Mouse (Mus musculus): Measurements from ENCODE around the gene Ncstn. TPM values are rescaled to one million over a fixed set of nuclear protein-coding genes. Genes with fewer than 3 reads are reported as not detected.

Gene Ncstn
- polyA plus RNA-seq, 1 experiment from 2014 or later = 121 TPM

DNA sequence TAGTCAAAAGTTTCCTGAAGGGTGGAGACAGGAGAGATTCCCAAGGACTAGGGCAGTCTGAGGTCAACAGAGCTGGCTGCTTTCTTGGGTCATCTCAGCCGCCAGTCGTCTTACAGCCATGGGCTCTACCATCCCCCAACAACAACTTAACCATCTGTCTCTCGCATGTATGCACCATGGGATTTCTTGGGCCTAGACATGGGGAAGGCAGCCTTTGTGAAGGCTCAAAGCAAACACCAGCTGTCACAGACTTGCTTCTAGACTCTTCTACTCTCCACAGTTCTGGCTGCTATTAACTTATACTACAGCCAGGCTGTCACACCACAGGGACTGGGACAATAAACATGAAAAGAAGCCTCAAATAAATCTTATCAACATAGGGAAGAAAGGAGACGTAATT, 11.0 kb downstream of the Ncstn start:
- H3K4me1 ChIP-seq = no peaks in the 10 kb centered on the region
- H3K4me2 ChIP-seq (replicated peaks) = no peak overlapping the region
- WGBS = 68% methylated on average over 4 of the region's 4 CpGs
- no peak overlapping the region for H3K4me3 ChIP-seq (replicated peaks)
- H3K9me3 ChIP-seq (replicated peaks) = no peaks in the 10 kb centered on the region
- ATAC-seq (ENCODE audit: insufficient number of reproducible peaks, low FRiP score, low TSS enrichment, low read depth) = no peak
- H3K9ac ChIP-seq = no peak overlapping the region
- H3K36me3 ChIP-seq = peaks cover 99% of the 10 kb centered on the region
- no peak overlapping the region for H3K27ac ChIP-seq (replicated peaks)
- no peaks in the 10 kb centered on the region for H3K27me3 ChIP-seq

DNA sequence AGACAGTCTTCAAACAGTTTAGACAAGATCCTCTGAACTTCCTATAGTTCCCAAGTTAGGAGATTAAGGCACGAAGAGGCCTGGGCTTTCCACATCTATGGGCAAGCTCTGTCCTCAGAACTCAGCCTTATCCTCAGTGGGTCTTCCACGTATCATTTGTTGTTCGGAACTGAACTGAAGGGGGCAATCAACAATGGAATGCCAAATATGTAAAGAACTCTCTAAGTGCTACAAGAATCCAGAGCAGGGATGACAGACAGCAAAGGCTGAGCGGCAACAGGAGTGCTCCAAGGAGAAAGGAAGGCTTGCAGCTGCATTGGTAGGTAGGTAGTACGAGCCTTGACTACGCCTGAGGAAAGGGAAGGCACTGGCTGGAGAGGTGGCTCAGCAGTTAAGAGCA, 12.4 kb downstream of the Ncstn start:
- Histone ChIP-seq H3K27ac (replicated peaks) (no peak overlapping the region), H3K9ac (no peak overlapping the region), H3K4me1 (no peaks in the 10 kb centered on the region), H3K9me3 (replicated peaks) (no peaks in the 10 kb centered on the region), H3K4me3 (replicated peaks) (no peak overlapping the region), H3K4me2 (replicated peaks) (no peak overlapping the region), H3K36me3 (peaks cover 99% of the 10 kb centered on the region), H3K27me3 (no peaks in the 10 kb centered on the region)
- no peak for ATAC-seq (ENCODE audit: insufficient number of reproducible peaks, low FRiP score, low TSS enrichment, low read depth)
- 53% methylated on average over 6 of the region's 6 CpGs for WGBS

DNA sequence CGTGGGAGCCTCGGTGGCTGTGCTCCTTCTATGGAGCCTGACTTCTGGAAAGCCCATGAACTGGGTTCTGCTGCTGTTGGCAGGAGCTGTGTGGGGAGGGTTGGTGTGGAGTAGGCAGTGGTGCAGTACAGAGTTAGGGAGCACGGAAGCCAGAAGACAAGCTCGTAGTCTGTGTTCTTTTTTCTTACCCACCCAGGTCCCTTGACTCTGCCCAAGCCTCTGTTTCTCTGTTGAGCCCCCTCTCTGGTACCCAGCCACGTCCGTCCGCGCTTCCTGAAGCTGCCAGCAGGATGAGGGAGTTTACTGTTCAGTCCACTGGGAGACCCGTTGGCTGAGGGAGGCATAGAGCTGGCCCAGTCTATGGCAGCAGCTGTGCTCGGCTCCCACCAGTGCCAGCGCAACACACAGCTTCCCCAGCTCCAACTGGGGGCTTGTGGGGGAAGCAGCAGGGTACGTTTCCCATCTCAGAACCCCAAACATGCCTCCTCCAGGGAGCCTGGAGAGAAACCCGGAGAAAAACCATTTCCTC, 17.9 kb downstream of the Ncstn start:
- Histone ChIP-seq H3K9me3 (replicated peaks) (no peaks in the 10 kb centered on the region), H3K27ac (replicated peaks) (no peak overlapping the region), H3K9ac (no peak overlapping the region), H3K27me3 (no peaks in the 10 kb centered on the region), H3K4me1 (peaks cover 3% of the 10 kb centered on the region; the same call in 1 of the 2 replicates), H3K4me2 (replicated peaks) (no peak overlapping the region), H3K36me3 (peaks cover 57% of the 10 kb centered on the region), H3K4me3 (replicated peaks) (no peak overlapping the region)
- no peak for ATAC-seq (ENCODE audit: insufficient number of reproducible peaks, low FRiP score, low TSS enrichment, low read depth)
- WGBS = 70% methylated on average over 13 of the region's 13 CpGs

DNA sequence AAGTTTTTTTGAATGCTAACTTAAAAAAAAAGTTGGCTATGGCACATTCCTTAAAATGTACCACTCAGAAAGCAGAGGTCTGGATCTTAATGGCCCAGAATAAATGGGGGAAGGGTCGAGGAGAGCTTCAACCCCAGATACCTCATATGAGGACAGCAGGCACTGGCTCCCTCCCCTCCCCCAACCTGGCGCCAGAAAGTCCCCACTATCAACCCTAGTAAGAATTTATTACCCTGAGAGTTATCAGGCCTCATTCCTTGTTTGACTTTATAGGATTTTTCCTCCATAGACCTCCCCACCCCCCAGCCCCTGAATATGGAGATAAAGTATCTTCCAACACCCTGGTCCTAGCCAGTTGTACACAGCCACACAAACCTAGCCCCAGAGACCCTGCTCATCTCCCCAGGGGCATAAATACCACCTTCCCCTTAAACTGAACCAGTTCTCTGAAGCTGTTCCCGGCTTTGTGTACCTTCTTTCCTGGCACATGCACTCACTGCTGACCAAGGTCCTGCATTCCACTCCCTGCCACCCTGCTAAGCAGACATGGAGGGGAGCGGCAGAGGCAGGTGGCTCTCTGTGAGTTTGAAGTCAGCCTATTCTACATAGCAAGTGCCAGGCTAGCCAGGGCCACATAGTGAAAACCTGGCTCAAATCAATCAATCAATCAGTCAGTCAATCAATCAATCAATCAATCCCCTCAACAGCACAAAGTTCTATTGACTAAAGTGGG, 19.1 kb downstream of the Ncstn start:
- 55% methylated on average over 4 of the region's 4 CpGs for WGBS
- no peak for ATAC-seq (ENCODE audit: insufficient number of reproducible peaks, low FRiP score, low TSS enrichment, low read depth)
- H3K27ac ChIP-seq (replicated peaks) = no peak overlapping the region
- H3K27me3 ChIP-seq = no peaks in the 10 kb centered on the region
- H3K4me2 ChIP-seq (replicated peaks) = no peak overlapping the region
- H3K36me3 ChIP-seq = peaks cover 45% of the 10 kb centered on the region
- no peak overlapping the region for H3K9ac ChIP-seq
- peaks cover 5% of the 10 kb centered on the region for H3K4me1 ChIP-seq
- H3K4me3 ChIP-seq (replicated peaks) = no peak overlapping the region
- H3K9me3 ChIP-seq (replicated peaks) = no peaks in the 10 kb centered on the region

DNA sequence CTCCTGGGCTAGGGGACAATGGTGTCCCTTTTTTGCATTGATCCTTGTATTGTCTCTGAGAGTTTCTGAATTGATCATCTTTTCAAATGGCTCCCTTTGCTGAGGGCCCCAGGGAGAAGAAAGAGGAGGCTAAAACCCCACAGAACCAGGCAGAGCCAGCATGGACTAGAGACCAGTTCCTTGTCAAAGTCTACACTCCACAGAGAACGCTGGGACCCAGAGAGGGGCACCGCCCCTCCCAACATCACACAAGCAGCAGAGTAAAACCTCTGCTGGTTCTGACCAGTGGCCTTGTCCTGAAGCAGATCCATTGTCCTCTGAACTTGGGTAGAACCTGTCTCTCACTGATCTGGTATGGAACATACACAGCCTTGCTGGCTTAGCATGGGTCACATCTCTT, 20.5 kb downstream of the Ncstn start:
- H3K36me3 ChIP-seq = peaks cover 31% of the 10 kb centered on the region
- no peak overlapping the region for H3K4me2 ChIP-seq (replicated peaks)
- H3K27me3 ChIP-seq = 0 out of 2 replicates have a peak, but pooled peaks cover 1% of the 10 kb centered on the region
- no peaks in the 10 kb centered on the region for H3K9me3 ChIP-seq (replicated peaks)
- no peak overlapping the region for H3K27ac ChIP-seq (replicated peaks)
- peaks cover 16% of the 10 kb centered on the region for H3K4me1 ChIP-seq
- ATAC-seq (ENCODE audit: insufficient number of reproducible peaks, low FRiP score, low TSS enrichment, low read depth) = no peak
- H3K4me3 ChIP-seq (replicated peaks) = no peak overlapping the region
- 86% methylated on average over 2 of the region's 2 CpGs for WGBS
- no peak overlapping the region for H3K9ac ChIP-seq

DNA sequence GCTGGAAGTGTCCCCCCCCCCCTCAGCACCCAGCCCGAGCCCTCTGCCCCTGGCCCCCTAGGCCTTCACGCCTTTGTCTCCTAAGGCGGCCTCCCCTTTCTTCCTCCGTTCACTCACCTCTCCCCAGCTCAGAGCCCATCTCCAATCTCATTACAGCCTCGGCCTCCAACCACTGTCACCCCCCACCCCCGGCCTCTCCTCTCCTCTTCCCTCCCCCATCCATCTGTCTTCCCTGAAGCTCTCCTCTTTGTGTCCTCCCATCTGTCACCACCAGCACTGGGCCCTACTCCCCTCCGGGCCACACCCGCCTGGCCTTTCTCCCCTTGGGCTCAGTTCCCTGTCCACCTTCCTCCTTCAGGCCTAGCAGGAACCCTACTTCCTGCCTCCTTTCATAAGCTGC, 21.4 kb downstream of the Ncstn start:
- no peak overlapping the region for H3K27ac ChIP-seq (replicated peaks)
- peaks cover 8% of the 10 kb centered on the region; the same call in 1 of the 2 replicates for H3K27me3 ChIP-seq
- H3K4me2 ChIP-seq (replicated peaks) = no peak overlapping the region
- 40% methylated on average over 8 of the region's 8 CpGs for WGBS
- H3K9me3 ChIP-seq (replicated peaks) = no peaks in the 10 kb centered on the region
- no peak for ATAC-seq (ENCODE audit: insufficient number of reproducible peaks, low FRiP score, low TSS enrichment, low read depth)
- H3K36me3 ChIP-seq = peaks cover 23% of the 10 kb centered on the region
- peaks cover 16% of the 10 kb centered on the region for H3K4me1 ChIP-seq
- no peak overlapping the region for H3K9ac ChIP-seq
- no peak overlapping the region for H3K4me3 ChIP-seq (replicated peaks)

DNA sequence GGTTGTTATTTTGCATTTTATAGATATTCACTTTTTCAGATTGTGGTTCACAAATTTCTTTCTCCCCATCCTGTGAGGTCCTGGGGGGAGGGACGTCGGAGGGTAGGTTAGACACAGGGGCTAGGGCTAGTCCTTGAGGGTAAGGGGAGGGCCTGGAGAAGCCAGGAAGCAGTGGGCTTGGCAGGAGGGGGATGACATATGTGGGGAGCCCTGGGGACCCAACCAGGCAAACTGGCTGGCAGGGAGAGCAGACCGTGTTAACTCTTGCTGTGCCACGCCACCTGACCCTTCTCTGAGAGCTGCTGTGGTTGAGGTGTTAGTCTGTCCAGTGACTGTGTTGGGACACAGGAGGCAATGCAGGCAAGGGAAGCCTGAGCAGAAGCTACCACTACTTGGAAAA, 21.9 kb downstream of the Ncstn start:
- Histone ChIP-seq H3K27me3 (peaks cover 14% of the 10 kb centered on the region; the same call in 1 of the 2 replicates), H3K36me3 (peaks cover 17% of the 10 kb centered on the region), H3K9me3 (replicated peaks) (no peaks in the 10 kb centered on the region), H3K27ac (replicated peaks) (no peak overlapping the region), H3K4me1 (peaks cover 16% of the 10 kb centered on the region), H3K4me3 (replicated peaks) (no peak overlapping the region), H3K4me2 (replicated peaks) (no peak overlapping the region), H3K9ac (no peak overlapping the region)
- WGBS = 44% methylated on average over 4 of the region's 4 CpGs
- no peak for ATAC-seq (ENCODE audit: insufficient number of reproducible peaks, low FRiP score, low TSS enrichment, low read depth)

DNA sequence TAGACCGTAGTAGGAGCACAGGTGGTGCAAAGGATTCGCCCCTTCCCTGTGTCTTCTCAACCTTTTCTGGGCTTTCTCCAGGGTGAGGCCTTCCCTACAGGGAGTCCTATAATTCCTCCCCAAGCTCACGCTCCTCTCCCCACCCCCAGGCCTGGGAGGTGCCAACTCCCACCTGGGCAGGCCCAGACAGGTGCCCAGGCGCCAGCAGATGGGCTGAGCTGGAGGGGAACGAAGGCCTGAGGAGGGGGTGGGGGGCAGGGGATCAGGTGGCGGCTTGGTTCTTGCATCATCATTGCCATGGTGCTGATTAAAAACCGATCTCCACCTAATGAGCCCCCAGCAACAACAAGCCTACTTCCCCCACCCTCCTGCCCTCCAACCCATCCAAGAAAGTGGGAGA, 23.7 kb downstream of the Ncstn start:
- H3K4me3 ChIP-seq (replicated peaks) = no peak overlapping the region
- no peaks in the 10 kb centered on the region for H3K36me3 ChIP-seq
- no peak overlapping the region for H3K4me2 ChIP-seq (replicated peaks)
- 39% methylated on average over 7 of the region's 7 CpGs for WGBS
- H3K9ac ChIP-seq = no peak overlapping the region
- no peaks in the 10 kb centered on the region for H3K9me3 ChIP-seq (replicated peaks)
- ATAC-seq (ENCODE audit: insufficient number of reproducible peaks, low FRiP score, low TSS enrichment, low read depth) = peak; percentile 64
- H3K27me3 ChIP-seq = peaks cover 31% of the 10 kb centered on the region
- no peak overlapping the region for H3K27ac ChIP-seq (replicated peaks)
- H3K4me1 ChIP-seq = peaks cover 22% of the 10 kb centered on the region

DNA sequence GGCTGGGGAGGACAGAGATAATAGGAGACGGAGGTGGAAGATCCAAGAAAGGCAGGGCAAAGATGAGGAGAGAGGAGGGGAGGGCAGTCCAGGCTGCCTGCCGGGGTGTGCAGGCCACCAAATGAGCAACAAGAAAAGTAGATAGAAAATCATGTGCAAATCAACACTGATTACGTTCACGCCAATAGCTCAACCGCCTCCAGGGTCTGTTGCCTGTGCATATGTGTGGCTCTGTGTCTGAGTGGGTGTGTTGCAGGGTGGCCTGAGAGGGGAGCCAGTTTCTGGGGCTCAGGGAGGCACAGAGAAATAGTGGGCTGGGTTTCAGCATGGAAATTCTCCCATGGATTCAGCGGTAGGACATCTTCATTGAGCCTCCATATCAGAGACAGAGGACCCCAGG, 24.3 kb downstream of the Ncstn start:
- no peak overlapping the region for H3K9ac ChIP-seq
- H3K4me1 ChIP-seq = peaks cover 28% of the 10 kb centered on the region
- H3K27me3 ChIP-seq = peaks cover 36% of the 10 kb centered on the region
- no peak overlapping the region for H3K4me3 ChIP-seq (replicated peaks)
- H3K27ac ChIP-seq (replicated peaks) = 0 out of 2 replicates have a peak overlapping the region, but pooled peaks have one; percentile 13
- no peaks in the 10 kb centered on the region for H3K36me3 ChIP-seq
- no peak overlapping the region; the same call in 1 of the 2 replicates for H3K4me2 ChIP-seq (replicated peaks)
- no peak for ATAC-seq (ENCODE audit: insufficient number of reproducible peaks, low FRiP score, low TSS enrichment, low read depth)
- H3K9me3 ChIP-seq (replicated peaks) = no peaks in the 10 kb centered on the region
- WGBS = 54% methylated on average over 6 of the region's 6 CpGs

DNA sequence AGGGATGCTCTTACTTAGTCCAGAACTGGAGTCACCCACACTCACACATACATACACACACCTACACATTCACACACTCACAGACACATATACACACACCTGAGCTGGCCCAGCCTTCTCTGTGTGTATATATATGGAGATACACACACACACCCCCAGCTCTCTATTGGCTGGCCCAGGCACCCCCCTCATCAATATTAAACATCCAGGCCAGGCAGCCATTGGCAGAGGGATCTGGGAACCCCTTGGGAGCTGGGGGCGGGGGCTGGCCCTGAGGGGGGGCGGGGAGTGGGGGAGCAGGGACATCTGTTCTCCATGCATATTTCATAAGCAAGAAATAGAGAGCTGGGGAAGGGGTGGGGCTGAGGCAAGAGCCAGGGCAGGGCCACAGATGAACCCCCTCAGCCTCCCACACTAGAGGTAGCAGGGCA, 25.1 kb downstream of the Ncstn start, which contains the start of gene Nhlh1:
Gene Nhlh1 (minus strand): TSS at position 83 of the 431 bp plus-strand sequence.
- Histone ChIP-seq H3K27ac (replicated peaks) (0 out of 2 replicates have a peak within 1 kb of the TSS, but pooled peaks have one; percentile 13), H3K9me3 (replicated peaks) (no peaks in the 10 kb centered on the region), H3K27me3 (peaks cover 43% of the 10 kb centered on the region), H3K36me3 (no peaks in the 10 kb centered on the region), H3K9ac (no peak within 1 kb of the TSS), H3K4me3 (replicated peaks) (0 out of 2 replicates have a peak within 1 kb of the TSS, but pooled peaks have one; percentile 6), H3K4me2 (replicated peaks) (no peak within 1 kb of the TSS; the same call in 1 of the 2 replicates), H3K4me1 (peaks cover 33% of the 10 kb centered on the region)
- ATAC-seq (ENCODE audit: insufficient number of reproducible peaks, low FRiP score, low TSS enrichment, low read depth) = peak; percentile 69
- WGBS = 9% methylated on average over 2 of the region's 2 CpGs

DNA sequence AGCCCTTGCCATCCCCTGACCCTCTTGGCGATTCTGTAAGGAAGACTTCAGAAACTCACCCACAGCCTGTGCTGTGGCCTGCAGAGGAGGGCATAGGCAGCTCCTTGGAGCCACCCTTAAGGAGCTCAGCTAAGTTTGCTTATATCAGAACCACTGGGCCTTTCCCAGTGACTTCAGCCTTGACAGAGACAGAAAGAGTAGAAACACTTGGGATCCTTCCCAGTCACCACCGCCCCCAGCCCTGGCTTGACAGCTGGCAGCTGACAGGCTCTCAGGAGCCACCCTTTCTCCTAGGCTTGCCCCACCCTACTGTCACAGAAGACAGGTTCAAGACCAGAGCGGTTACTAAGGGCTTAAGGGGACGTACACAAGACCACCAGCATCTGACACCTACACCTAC, 26.3 kb downstream of the Ncstn start:
- no peak for ATAC-seq (ENCODE audit: insufficient number of reproducible peaks, low FRiP score, low TSS enrichment, low read depth)
- peaks cover 53% of the 10 kb centered on the region for H3K27me3 ChIP-seq
- no peak overlapping the region for H3K9ac ChIP-seq
- WGBS = 73% methylated on average over 4 of the region's 4 CpGs
- H3K4me1 ChIP-seq = peaks cover 33% of the 10 kb centered on the region
- no peaks in the 10 kb centered on the region for H3K36me3 ChIP-seq
- no peaks in the 10 kb centered on the region for H3K9me3 ChIP-seq (replicated peaks)
- H3K27ac ChIP-seq (replicated peaks) = no peak overlapping the region
- H3K4me2 ChIP-seq (replicated peaks) = no peak overlapping the region
- H3K4me3 ChIP-seq (replicated peaks) = no peak overlapping the region; the same call in 1 of the 2 replicates
